Mouse (Mus musculus) heart, embryonic 11.5 days (tissue): Measurements from ENCODE around the gene Foxd3. TPM values are rescaled to one million over a fixed set of nuclear protein-coding genes. Genes with fewer than 3 reads are reported as not detected.

Experiments used
- ATAC-seq: fragments of 200-750 bp; cut with Nextera tagmentation; replicated peaks from 2 replicates; pipeline ENCODE4 v1.8.0; 2017; ENCODE audit warnings: moderate library complexity; ENCODE audit not compliant: insufficient number of reproducible peaks, low FRiP score, low TSS enrichment
- H3K27ac ChIP-seq: fragments of 300-500 bp; sonication (generic); 2 replicates; pipeline ENCODE4 v1.5.1; 2014; ENCODE audit warnings: mild to moderate bottlenecking, low read depth, low read length
- H3K27me3 ChIP-seq: fragments of 300-500 bp; sonication (generic); 2 replicates; pipeline ENCODE4 v1.6.1; 2014; ENCODE audit warnings: mild to moderate bottlenecking, low read length, mixed read lengths; ENCODE audit not compliant: control insufficient read depth, insufficient read depth
- H3K36me3 ChIP-seq: fragments of 300-500 bp; sonication (generic); 2 replicates; pipeline ENCODE4 v1.6.1; 2014; ENCODE audit warnings: mild to moderate bottlenecking, low read length, moderate library complexity, mixed read lengths; ENCODE audit not compliant: control insufficient read depth, insufficient read depth
- H3K4me1 ChIP-seq: fragments of 300-500 bp; sonication (generic); 2 replicates; pipeline ENCODE4 v1.6.1; 2014; ENCODE audit warnings: low read length; ENCODE audit not compliant: control insufficient read depth, insufficient read depth
- H3K4me2 ChIP-seq: fragments of 300-500 bp; sonication (generic); 2 replicates; pipeline ENCODE4 v1.6.1; 2014; ENCODE audit warnings: mild to moderate bottlenecking, moderate library complexity
- H3K4me3 ChIP-seq: fragments of 300-500 bp; sonication (generic); 2 replicates; pipeline ENCODE4 v1.5.1; 2014; ENCODE audit warnings: low read depth, low read length
- H3K9ac ChIP-seq: fragments of 300-500 bp; sonication (generic); 2 replicates; pipeline ENCODE4 v1.6.1; 2014; ENCODE audit warnings: mild to moderate bottlenecking, low read depth, low read length, moderate library complexity
- H3K9me3 ChIP-seq: fragments of 300-500 bp; sonication (generic); replicated peaks from 2 replicates; pipeline ENCODE4 v1.6.1; 2016; ENCODE audit warnings: low read length; ENCODE audit not compliant: control insufficient read depth
- WGBS: fragments of 180-500 bp; shearing (Covaris S2); extraction: QIAGEN DNeasy Blood & Tissue Kit; methylation state at CpG from one replicate; pipeline ENCODE4 v1.1.7; 2014; ENCODE audit not compliant: insufficient replicate concordance; 5-methylcytosine and 5-hydroxymethylcytosine counted together
- polyA plus RNA-seq: library from polyadenylated mRNA; unstranded; fragments of >200 nt; fragmentation: Nextera tagmentation; extraction: Ambion mirVana; gene quantifications from 2 replicates; pipeline ENCODE4 v1.2.1, GENCODE M21; 2014

Gene Foxd3
- polyA plus RNA-seq, 1 experiment from 2014 or later = 0.17 TPM

DNA sequence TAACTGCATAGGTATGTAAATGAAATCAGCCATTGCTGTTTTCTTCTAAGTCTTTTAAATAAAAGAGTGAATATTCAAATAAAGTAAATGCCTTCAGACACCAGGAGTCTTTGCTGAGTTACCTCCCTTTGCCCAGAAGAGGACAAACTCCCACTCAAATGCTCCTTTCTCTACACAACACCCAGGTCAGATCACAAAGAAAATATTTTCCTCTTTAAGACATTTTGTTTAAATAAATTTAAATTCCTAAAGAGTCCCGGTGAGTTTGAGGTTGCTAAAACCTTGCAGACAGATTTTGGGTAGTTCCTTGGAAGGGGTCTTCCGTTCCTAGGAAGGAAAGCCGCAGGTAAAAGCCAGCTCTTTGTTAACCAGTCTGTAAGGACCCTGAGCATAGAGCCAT is 14.2 kb upstream of the Foxd3 start:
- H3K9me3 ChIP-seq = no peaks in the 10 kb centered on the region
- no peak overlapping the region for H3K9ac ChIP-seq
- no peak overlapping the region for H3K4me2 ChIP-seq
- peaks cover 13% of the 10 kb centered on the region; the same call in 1 of the 2 replicates for H3K27me3 ChIP-seq
- no peak for ATAC-seq
- H3K4me1 ChIP-seq = no peaks in the 10 kb centered on the region
- WGBS = 27% methylated on average over 3 of the region's 3 CpGs
- H3K4me3 ChIP-seq = no peak overlapping the region
- H3K36me3 ChIP-seq = no peaks in the 10 kb centered on the region
- H3K27ac ChIP-seq = no peak overlapping the region

DNA sequence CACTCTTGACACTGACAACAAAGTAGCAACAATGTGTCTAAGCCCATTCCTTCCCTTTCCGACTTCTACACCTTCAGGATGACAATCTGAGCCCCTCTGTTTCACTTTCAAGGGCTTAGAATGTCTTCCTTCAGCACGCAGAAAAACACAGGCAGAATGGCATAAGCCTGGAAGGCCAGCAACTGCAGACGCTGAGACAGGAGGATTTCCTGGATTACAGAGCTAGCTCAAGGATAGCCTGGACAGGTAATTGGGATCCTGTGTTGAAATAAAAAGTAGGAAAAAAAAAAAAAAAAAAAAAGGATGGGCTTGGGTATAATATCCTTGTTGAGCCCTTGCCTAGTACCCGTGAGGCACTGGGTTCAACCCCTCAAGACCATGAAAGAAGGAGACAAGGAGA is 10.5 kb upstream of the Foxd3 start:
- no peak overlapping the region for H3K4me2 ChIP-seq
- H3K9me3 ChIP-seq = no peaks in the 10 kb centered on the region
- H3K9ac ChIP-seq = no peak overlapping the region
- H3K4me1 ChIP-seq = peaks cover 3% of the 10 kb centered on the region; the same call in 1 of the 2 replicates
- H3K4me3 ChIP-seq = no peak overlapping the region
- H3K27ac ChIP-seq = no peak overlapping the region
- peaks cover 40% of the 10 kb centered on the region for H3K27me3 ChIP-seq
- H3K36me3 ChIP-seq = no peaks in the 10 kb centered on the region
- no peak for ATAC-seq
- 77% methylated on average over 4 of the region's 4 CpGs for WGBS

DNA sequence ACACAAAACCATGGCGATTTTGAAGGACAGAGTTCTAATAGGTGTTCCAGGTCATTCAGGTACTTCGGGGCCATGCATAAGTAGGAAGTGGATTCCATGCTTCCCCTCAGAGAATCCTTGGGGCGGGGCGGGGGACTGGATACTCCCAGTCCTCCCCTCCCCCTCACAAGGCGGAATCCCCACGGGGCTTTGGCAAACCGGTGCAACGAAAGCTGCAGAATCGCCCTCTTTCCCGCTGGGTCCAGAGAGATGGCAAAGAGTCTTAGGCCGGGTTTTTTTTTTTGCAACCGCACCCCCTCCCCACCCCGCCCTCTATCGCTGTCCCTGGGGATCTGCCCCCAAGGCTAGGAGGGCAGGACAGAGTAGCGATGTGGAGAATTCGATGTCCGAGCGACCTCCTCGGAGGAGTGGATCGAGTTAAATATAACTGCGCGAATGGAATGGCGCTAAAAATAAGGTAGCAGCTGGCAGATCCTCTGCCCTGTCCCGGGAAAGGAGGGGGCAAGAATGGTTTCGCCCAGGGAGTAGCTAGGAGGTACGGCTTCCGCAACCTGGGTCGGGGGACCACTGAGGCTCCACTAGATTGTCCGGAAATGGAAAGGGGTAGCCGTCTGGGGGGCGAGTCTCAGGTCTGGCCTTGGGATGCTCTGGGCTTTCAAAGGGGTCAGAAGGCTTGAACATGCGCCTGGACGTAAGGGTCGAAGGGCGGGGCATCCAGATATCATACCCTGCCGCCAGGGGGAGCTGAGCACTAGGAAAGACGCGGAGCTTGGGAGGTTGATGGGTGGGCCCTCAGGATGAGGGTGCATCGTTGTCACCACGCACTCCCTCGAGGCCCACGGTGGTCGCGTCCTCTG is 5.8 kb upstream of the Foxd3 start:
- no peak overlapping the region for H3K27ac ChIP-seq
- ATAC-seq = no peak
- peak overlapping the region; percentile 39 for H3K4me3 ChIP-seq
- H3K4me1 ChIP-seq = peaks cover 5% of the 10 kb centered on the region; the same call in 1 of the 2 replicates
- peak overlapping the region; percentile 45 for H3K4me2 ChIP-seq
- no peak overlapping the region for H3K9ac ChIP-seq
- WGBS = 3% methylated on average over 44 of the region's 44 CpGs
- peaks cover 79% of the 10 kb centered on the region for H3K27me3 ChIP-seq
- H3K36me3 ChIP-seq = no peaks in the 10 kb centered on the region
- no peaks in the 10 kb centered on the region for H3K9me3 ChIP-seq

DNA sequence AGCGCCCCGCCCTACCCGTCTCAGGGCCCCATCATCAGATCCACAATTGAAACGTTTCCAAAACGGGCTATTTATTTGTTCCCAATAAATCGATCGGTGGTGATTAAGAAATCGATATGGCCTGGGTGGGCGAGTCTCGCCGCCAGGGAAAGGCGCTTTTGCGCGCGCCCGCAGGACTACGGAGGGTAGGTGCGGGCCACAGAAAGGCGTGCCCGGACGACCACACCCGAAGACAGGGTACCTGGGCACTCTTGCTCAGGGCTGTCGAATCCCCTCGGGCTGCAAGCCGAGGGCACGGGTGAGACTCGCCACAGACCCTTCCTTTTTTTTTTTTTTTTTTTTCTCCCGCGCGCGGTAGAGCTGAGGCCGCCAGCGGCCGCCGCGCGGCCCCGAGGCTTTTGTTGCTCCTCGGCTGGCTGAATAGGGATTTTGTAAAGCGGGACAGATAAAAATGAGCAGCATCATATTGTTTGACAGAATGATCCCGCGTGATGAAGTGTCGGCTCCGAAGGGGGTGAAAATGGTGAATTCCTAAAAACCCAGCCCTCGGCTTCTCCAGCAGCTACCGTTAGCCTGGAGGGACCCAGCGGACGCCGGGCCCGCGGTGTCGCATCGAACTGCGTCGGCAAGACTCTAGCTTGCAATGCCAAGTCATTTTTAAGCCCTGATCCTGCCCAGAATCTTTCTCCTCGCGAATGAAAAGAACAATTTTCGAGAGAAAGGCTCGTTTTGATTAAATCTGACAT is 5.0 kb upstream of the Foxd3 start:
- Histone ChIP-seq H3K4me1 (peaks cover 8% of the 10 kb centered on the region; the same call in 1 of the 2 replicates), H3K36me3 (no peaks in the 10 kb centered on the region), H3K27me3 (peaks cover 87% of the 10 kb centered on the region), H3K9me3 (no peaks in the 10 kb centered on the region), H3K9ac (no peak overlapping the region), H3K4me3 (peak overlapping the region; percentile 39), H3K4me2 (peak overlapping the region; percentile 45), H3K27ac (no peak overlapping the region)
- 2% methylated on average over 59 of the region's 59 CpGs for WGBS
- no peak for ATAC-seq

DNA sequence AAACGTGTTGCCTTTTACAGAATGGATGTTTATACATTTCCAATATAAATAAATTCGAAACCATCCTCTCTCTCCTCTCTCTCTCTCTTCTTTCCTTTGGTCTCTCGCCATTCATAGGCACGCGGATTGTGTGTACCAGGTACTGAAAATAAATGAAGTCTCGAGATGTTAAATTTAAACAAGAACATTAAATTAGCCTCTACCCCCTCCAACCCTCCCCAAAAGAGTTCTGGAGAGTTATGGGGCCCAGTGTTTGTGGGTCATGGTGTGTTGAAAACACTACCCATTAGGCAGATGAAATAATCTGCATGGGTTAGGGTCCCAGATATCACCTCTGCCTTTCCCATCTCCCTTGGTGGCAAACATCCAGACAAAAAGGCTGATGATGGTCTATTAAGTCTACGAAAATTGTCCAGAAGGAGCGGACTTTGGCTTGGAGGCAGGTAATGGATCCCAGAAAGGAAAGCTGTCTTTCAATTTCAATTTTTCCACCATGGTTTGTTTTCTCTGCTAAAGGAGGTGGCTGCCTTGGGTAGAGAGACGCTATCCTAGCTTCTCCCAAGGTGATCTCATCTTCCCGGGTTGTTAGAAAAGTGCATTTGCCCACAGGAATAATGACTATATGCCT is 4.2 kb upstream of the Foxd3 start:
- WGBS = 15% methylated on average over 10 of the region's 10 CpGs
- Histone ChIP-seq H3K4me1 (peaks cover 8% of the 10 kb centered on the region; the same call in 1 of the 2 replicates), H3K9ac (no peak overlapping the region), H3K4me3 (no peak overlapping the region), H3K36me3 (no peaks in the 10 kb centered on the region), H3K9me3 (no peaks in the 10 kb centered on the region), H3K4me2 (no peak overlapping the region), H3K27ac (no peak overlapping the region), H3K27me3 (peaks cover 88% of the 10 kb centered on the region)
- no peak for ATAC-seq

DNA sequence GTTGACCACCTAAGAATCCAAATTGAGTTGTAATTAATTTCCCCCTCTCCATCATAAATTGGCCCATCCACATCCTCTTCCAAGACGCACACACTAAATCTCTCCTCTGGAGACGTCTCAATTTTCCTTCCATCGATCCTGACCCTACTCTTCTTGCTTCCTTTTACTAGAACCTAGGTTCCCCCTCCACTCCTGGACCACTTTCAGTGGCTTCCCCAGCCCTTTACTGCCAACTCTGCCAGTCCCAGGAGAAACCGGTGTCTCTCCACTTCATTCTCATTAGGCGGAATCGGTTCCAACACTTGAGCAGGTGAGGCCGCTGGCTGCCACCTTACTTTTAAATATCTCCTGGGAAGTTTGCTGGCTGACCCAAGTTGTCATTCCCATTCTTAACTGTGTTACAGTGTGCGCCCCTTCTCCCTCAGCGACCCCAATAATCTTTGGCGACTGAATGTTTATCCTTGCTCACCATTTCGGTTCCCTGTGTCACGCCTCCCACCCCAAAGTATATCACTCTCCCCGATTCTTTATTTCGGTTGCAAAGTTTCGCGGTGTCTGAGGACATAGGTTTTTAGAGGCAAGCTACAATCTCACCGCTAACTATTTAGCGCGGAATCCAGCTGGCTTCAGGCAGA is 3.4 kb upstream of the Foxd3 start:
- Histone ChIP-seq H3K4me2 (no peak overlapping the region), H3K36me3 (no peaks in the 10 kb centered on the region), H3K4me1 (peaks cover 13% of the 10 kb centered on the region), H3K27ac (no peak overlapping the region), H3K4me3 (no peak overlapping the region), H3K9me3 (no peaks in the 10 kb centered on the region), H3K9ac (no peak overlapping the region), H3K27me3 (peaks cover 95% of the 10 kb centered on the region)
- no peak for ATAC-seq
- WGBS = 3% methylated on average over 19 of the region's 19 CpGs

DNA sequence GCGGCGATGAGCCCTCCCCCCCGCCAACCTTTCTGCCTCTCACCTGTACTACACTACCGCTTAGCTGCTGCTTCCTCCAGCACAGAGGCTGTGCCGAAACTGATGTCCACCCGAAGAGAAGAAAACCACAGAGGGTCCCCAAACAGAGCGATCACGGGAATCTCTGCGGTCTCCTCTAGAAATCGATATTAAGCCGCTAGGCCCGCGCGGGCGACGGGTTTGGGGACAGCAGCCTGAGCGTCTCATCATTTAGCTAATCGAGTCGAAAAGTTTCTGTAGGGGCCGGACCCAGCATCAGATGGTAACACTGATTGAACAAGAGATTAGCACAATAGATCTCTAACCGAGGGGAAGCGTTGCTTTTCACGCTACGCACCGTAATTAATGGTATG is 2.9 kb upstream of the Foxd3 start:
- Histone ChIP-seq H3K4me1 (peaks cover 13% of the 10 kb centered on the region), H3K4me2 (no peak overlapping the region), H3K36me3 (no peaks in the 10 kb centered on the region), H3K27ac (no peak overlapping the region), H3K4me3 (no peak overlapping the region; the same call in 1 of the 2 replicates), H3K9ac (no peak overlapping the region), H3K27me3 (peaks cover 96% of the 10 kb centered on the region), H3K9me3 (no peaks in the 10 kb centered on the region)
- 1% methylated on average over 25 of the region's 25 CpGs for WGBS
- no peak for ATAC-seq

DNA sequence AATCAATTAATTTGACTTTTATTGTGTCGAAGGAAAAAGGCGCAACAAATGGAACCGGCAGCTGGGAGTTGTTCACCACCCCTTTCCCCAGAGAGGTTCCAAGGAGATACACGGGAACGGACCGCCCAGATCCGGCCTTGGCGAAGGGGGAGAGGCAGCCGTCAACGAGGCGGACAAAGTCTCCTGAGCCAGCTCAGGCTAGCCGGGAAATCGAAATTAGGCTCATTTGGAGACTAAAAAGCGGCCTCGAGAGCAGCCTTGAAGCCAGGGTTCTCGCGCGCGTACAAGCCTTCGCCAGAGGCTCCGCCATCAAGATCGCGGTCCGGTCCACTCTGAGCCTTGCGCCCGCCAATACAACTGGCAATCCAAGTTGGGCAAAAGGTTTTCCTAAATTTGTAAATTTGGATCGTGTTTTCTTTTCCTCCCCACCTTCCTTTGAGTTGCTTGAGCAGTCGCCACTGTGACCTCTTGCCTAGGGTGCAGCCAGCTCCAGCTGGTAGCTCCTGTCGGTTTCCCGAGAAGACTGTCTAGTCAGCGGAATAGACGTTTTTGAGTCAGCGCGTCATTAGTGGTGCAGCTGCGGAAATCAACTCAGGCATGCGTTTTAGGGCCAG is 2.4 kb upstream of the Foxd3 start:
- Histone ChIP-seq H3K36me3 (no peaks in the 10 kb centered on the region), H3K9me3 (no peaks in the 10 kb centered on the region), H3K27me3 (peaks cover 91% of the 10 kb centered on the region), H3K4me3 (peak overlapping the region; percentile 8; the same call in 1 of the 2 replicates), H3K4me2 (no peak overlapping the region), H3K9ac (no peak overlapping the region), H3K27ac (no peak overlapping the region), H3K4me1 (peaks cover 13% of the 10 kb centered on the region)
- no peak for ATAC-seq
- WGBS = under 1% methylated on average over 36 of the region's 36 CpGs
